ENCODE assay signal across 8 mouse cellular contexts in genomic region chr19:26846017-26846285, GRCm38 (mm10). TPM values are rescaled to one million over a fixed set of nuclear protein-coding genes. Genes with fewer than 3 reads are reported as not detected.
DNase-seq lines count a peak whose midpoint lies in the region; ATAC-seq and TF ChIP-seq lines count a peak whose summit lies in the region.

No protein-coding gene starts in this region.

- H3K79me2 ChIP-seq in C2C12 (ENCODE audit: control insufficient read depth, insufficient read depth) = no peaks in the 10 kb centered on the region

- no peak for DNase-seq in frontal cortex, postnatal 25 days (ENCODE audit: low spot score in 2 of 2)
- DNase-seq in adrenal gland, postnatal 36 days = no peak
- no peak for DNase-seq in frontal cortex, postnatal 14 days (ENCODE audit: low spot score in 2 of 2)

- 5% methylated on average over 1 of the region's 1 CpGs for WGBS in forebrain, embryonic 15.5 days
- WGBS in liver, embryonic 15.5 days (ENCODE audit: insufficient replicate concordance) = 15% methylated on average over 1 of the region's 1 CpGs

- no peak overlapping the region for H3ac ChIP-seq in C2C12 (ENCODE audit: control insufficient read depth, insufficient read length, low read depth)

- H3K27ac ChIP-seq in forebrain, embryonic 15.5 days (replicated peaks) = peak overlapping the region; percentile 99
- no peak overlapping the region for H3K27ac ChIP-seq in liver, embryonic 15.5 days (replicated peaks)

- TF ChIP-seq CTCF in C2C12 (IDR thresholded peaks at IDR 0.05; ENCODE audit: control insufficient read depth, insufficient read depth, insufficient read length) = no peak

- no peaks in the 10 kb centered on the region for H3K9me3 ChIP-seq in forebrain, embryonic 15.5 days
- H3K9me3 ChIP-seq in liver, embryonic 15.5 days (replicated peaks) = no peaks in the 10 kb centered on the region

- H3K36me3 ChIP-seq in C2C12 (ENCODE audit: control insufficient read depth, insufficient read depth) = no peaks in the 10 kb centered on the region
- H3K36me3 ChIP-seq in forebrain, embryonic 15.5 days = no peaks in the 10 kb centered on the region
- H3K36me3 ChIP-seq in liver, embryonic 15.5 days (replicated peaks) = no peaks in the 10 kb centered on the region

- no peaks in the 10 kb centered on the region for H3K27me3 ChIP-seq in C2C12 (ENCODE audit: control insufficient read depth, insufficient read depth, insufficient read length)
- no peaks in the 10 kb centered on the region for H3K27me3 ChIP-seq in forebrain, embryonic 15.5 days
- no peaks in the 10 kb centered on the region for H3K27me3 ChIP-seq in liver, embryonic 15.5 days

- no peaks in the 10 kb centered on the region for H3K79me3 ChIP-seq in C2C12 (ENCODE audit: low read depth)

- peak overlapping the region; percentile 32 for H3K4me3 ChIP-seq in C2C12 (ENCODE audit: insufficient read depth, poor library complexity, severe bottlenecking)
- peak overlapping the region; percentile 44 for H3K4me3 ChIP-seq in forebrain, embryonic 15.5 days
- H3K4me3 ChIP-seq in liver, embryonic 15.5 days (replicated peaks) = peak overlapping the region; percentile 53

- 0 out of 2 replicates have a peak, but pooled peaks have one; percentile 1 for ATAC-seq in frontal cortex, adult (ENCODE audit: low TSS enrichment)
- ATAC-seq in forebrain, embryonic 15.5 days (replicated peaks) = no peak
- ATAC-seq in liver, embryonic 15.5 days (ENCODE audit: insufficient read depth) = no peak
- ATAC-seq in monocyte, adult 5-6 weeks (replicated peaks; ENCODE audit: insufficient number of reproducible peaks, low FRiP score, low TSS enrichment, poor library complexity, severe bottlenecking) = no peak

- H3K4me1 ChIP-seq in forebrain, embryonic 15.5 days = peaks cover 24% of the 10 kb centered on the region
- no peaks in the 10 kb centered on the region; the same call in 1 of the 2 replicates for H3K4me1 ChIP-seq in liver, embryonic 15.5 days (replicated peaks)

- H3K9ac ChIP-seq in forebrain, embryonic 15.5 days (replicated peaks) = peak overlapping the region; percentile 57
- no peak overlapping the region for H3K9ac ChIP-seq in liver, embryonic 15.5 days

- peak overlapping the region; percentile 58 for H3K4me2 ChIP-seq in forebrain, embryonic 15.5 days (replicated peaks)
- peak overlapping the region; percentile 58 for H3K4me2 ChIP-seq in liver, embryonic 15.5 days

TF ChIP-seq in C2C12, 6 proteins besides CTCF, POLR2A, EP300 and RAD21:
- TF ChIP-seq FOSL1 (IDR thresholded peaks at IDR 0.05; ENCODE audit: insufficient read depth, low read length, poor library complexity, severe bottlenecking) (no peak), MAX (IDR thresholded peaks at IDR 0.05) (no peak)
TF ChIP-seq in C2C12: peak in this region for 0.

RNA-seq across cellular contexts. Expression of gene Gm815, which starts 39.7 kb away (rescaled TPM):
- not detected for polyA plus RNA-seq in C2C12 (2012; fragmentation: generic; extraction: Trizol)
- polyA plus RNA-seq in forebrain, embryonic 15.5 days (2015; fragmentation: Nextera tagmentation; extraction: Ambion mirVana) = not detected in 2 replicates
- polyA plus RNA-seq in liver, embryonic 15.5 days (2015; fragmentation: Nextera tagmentation; extraction: Ambion mirVana) = not detected in 2 replicates
- total RNA-seq in monocyte, adult 5-6 weeks (2017) = not detected in 3 replicates
- not detected for total RNA-seq in adrenal gland, postnatal 36 days (2021)
